Mouse (Mus musculus) NIH3T3 (cell line): ENCODE measurements around the gene Rnase13.

ENCODE experiments used
- DNase-seq: peaks from one replicate; pipeline ENCODE4 v3.0.0-alpha.2; 2012; ENCODE audit warnings: low read depth

Rnase13 gene

DNA sequence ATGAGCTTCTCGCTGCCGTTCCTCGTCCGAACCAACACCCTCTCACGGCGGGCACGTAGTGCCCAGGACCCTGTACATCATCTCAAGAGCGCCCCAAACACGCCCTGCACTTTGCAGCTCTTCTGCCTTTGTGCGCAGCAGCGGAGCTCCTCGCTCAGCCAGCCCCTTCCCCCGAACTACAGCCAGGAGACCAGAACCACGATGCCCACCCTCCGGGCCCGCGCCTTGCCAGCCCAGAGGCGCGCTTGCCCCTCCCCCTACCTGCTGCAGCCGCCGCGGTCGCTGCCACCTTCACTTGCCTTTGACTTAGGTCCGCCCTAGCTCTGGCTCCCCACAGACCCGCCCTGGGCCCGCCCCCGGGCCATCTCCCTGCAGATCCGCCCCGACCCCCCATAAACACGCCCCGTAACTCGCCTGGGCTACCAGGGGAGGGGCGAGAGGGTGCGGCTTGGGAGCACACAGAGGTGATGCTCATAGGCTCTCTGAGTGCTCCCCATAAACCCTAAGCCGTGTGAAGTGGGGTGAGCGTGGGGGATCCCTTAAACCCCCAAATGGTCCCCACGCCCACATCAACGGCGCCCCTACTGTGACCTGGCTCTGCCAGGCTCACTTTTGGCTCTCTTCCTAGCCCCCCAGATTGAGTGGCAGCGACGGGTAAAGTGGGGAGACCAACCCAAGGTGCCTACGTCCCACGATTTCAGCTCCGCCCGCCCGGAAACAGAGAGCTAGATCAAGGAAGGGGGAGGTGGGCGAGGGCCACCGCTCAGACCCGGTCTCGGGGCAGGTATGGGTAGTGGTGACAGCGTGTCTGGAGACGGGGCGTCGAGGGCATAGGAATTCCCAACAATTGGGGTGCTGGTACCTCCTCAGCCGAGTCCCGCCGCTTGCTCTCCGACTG is 9.3 kb downstream of the Rnase13 start:
- no peak for DNase-seq

DNA sequence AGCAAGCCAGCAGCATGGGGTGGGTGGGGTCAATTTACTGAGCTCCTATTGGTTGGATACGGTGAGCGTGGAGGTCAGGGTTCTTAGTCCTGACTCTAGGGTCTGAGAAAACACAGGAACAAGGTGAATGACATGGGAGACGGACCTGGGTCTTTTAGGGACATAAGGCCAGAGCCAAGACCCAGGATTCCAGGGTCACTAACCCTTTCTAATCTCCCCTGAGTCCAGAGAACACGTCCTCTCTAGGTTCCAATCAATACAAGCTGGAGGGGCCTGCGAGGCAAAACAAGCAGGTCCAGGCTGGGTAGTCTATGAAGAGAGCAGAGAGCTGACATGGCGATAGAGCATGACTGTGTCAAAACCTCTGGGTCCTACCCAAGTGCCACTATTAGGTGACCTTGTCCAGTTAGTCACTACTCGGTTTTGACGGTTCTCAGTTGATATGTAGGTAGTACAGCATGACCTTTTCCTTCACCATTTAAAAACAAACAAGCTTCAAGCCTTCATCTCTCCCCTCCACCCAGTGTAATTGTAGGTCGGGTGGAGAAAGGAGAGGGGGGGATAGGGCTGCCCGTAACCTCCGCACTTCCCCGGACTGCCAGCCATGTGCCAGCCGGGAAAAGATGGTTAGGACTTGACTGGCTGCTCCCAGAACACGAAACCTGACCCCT is 10.0 kb downstream of the Rnase13 start:
- no peak for DNase-seq

DNA sequence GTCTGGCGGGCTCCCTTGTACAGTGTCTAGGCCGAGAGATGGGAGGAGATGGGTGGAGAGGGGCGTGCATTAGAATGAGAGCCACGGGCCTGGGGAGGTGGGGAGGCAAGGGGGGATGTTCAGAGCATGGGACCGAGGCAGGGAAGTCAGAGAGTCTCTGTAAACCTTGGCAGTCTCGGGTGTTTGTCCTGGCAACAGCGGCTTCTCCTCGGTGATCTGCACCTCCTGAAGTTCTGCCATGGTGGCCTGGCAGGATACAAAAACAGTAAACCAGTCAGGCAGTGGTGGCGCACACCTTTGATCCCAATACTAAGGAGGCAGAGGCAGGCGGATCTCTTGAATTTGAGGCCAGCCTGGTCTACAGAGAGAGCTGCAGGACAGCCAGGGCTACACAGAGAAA is 11.3 kb downstream of the Rnase13 start:
- DNase-seq, result no peak

DNA sequence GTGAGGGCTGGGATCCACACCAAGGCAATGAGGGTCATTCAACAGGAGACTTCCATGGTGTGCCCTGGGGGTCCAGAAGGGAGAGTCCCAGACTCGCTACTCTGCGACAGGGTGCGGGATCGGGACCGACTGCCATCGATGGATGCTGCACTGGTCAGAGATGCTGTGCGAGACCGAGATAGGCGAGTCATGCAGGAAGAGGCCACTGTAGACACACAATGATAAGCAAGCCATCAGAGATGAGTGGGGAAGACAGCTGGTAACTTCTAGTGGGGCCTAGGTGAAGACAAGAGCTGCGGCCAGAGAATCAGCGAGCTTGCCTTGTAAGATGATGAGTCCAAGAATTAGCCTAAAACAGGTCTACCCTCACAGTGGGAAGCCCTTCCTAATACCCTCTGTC is 16.5 kb downstream of the Rnase13 start:
- DNase-seq, result no peak

DNA sequence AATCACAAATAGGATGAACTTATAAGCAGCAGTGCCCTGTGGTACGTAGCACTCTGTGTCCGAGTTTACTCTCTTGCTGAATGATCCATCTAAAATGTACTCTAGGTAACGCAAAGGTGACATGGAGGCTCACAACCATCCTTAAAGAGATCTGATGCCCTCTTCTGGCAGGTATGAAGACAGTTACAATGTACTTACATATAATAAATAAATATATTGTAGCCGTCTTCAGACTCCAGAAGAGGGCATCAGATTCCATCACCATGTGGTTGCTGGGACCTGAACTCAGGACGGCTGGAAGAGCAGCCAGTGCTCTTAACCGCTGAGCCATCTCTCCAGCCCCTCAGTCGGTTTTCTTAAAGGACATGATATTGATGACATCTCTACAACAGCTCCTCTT is 17.9 kb downstream of the Rnase13 start:
- DNase-seq, result peak; percentile 11

DNA sequence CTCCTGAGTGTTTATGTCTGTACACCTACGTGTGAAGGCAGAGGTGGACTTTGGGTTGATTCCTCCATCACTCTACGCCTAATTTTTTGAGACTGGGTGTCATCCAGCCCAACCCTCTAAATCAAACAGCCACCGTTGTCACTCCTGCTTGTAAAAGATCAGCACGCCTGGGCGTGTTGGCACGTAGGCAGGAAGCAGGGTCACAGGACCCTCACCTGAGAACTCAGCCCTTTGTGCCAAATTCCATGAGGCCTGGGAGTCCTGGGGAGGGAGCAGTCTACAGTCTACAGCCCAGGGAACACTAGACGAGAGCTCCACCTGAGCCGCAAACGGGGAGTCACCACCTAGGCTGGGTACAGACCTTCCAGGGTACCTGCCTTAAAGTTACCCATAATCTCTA is 18.8 kb downstream of the Rnase13 start:
- no peak for DNase-seq

DNA sequence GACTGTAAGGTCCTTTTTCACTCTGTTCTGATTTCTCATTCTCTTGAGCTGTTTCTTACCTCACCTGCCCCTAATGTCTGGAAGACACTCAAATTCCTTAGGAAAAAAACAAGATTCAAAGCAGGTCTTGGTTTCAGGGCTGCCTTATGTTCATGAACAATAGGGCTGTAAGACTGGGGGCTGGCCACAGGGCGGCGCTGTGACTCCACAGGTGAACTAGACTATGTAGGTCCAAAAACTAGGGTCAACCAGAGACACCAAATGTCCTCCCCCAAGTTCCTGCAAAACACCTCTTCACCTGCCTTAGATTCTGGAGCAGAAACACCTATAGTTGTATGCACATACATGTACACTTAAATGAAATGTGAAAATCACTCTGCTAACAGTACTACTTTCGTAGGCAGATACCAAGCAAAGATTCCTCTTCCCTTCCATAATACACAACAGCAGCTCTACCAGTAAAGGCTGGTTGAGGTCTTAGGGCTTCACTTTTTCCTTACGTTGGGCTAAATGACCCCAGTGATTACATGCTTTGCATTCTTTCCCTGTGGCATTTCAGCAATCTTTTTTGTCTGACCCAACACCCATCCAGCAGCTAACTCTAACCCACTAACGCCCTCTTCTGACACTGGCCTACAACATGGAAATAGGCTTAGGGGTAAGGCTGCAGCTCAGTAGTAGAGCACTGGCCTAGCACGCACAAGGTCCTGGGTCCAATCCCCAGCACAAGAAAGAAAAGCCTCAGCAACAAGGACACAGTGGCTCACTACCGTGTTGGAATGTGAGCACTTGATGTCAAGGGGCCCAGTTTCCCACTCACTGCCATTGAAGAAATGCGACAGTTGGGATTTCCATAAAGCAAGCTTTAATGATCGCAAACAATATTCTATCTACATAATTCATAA is 19.5 kb downstream of the Rnase13 start:
- DNase-seq, result peak; percentile 77

DNA sequence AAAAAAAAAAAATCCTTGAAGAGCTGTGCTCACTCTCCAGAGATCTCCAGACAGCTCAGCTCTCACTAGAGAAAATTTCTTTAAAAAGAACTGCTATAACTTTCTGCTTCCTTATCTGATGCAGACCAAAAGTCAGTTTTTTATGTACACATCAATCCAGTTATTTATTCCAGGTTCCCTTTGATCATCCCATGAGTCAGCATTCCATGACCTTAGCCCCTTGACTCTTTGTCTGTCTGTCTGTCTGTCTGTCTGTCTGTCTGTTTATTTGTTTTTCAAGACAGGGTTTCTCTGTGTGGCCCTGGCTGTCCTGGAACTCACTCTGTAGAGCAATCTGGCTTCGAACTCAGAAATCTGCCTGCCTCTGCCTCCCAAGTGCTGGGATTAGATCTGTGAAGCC is 23.2 kb downstream of the Rnase13 start:
- DNase-seq, result no peak

DNA sequence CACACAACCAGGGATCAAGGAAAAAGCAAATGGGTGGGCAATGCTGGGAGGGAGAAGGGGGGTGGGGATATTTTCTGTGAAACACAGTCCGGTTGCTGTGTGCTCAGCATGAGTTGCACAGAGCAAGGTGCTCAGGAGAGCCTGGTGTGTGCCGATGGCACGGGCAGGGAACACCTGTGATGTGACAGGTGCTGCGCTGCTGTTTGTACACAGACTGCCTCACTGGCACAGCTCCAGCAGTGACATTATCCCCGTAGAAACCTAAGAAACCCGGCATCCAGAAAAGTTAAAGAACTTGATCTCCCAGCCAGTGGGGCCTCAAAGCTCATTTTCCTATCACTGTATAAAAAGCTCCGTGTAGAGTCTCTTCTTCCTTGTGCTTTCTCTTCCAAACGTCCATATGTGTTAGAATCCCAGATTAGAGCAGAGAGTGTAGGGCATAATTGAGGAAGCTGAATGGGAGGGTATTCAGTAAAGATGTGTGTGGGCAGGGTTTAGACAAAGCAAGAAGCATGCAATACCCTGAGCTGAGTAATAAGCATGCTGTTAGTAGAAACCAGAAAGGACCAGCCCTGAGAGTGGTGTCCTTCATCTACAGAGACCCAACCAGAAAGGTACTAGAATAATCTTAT is 25.9 kb downstream of the Rnase13 start:
- no peak for DNase-seq

DNA sequence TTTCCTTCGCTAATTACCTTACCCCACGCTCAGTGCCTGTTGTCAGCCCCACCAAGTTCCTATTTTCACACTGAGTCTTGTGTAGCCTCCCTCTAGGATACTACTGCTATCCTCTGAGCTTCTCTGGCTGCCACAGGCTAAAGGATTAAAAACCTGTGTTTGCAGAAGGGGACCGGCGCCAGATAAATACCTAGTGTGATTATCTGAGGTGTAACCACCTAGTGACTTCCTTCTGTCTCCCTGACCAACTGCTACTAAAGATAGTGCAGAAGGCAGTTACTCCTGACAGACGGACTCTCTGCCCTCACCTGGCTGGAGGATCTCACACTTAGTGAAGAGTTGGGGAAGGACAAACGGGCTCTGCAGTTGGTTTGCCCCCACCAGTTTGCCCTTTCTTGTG is 26.6 kb downstream of the Rnase13 start:
- DNase-seq, result no peak

DNA sequence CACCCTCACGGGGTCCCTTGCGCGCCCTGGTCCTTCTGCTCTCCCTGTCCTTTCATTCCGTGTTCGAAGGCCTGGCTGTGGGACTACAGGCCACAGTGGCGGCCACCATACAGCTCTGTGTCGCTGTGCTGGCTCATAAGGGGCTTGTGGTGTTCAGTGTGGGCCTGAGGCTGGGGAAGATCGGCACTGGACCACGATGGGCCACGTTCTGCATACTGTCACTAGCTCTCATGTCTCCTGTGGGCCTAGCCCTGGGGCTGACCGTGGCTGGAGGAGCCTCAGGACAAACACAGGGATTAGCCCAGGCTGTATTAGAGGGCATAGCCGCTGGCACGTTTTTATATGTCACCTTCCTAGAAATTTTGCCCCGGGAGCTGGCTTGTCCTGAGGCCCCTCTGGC is 27.5 kb downstream of the Rnase13 start:
- DNase-seq, result no peak

DNA sequence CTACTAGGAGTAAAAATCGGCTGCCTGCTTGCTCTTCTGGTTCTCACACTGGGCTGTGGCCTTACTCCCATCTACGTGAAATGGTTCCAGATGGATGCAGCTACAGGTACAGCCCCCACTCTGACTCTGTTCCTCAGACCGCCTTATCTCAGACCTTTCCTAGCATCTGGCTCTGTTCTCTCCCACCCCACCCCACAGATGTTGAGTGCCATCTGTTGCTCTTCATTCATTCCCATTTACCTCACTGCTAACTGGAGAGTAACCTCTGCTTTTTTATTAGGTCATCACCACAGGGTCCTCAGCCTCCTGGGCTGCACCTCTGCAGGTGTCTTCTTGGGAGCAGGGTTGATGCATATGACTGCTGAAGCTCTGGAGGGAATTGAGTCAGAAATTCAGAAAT is 28.8 kb downstream of the Rnase13 start:
- DNase-seq, result no peak

DNA sequence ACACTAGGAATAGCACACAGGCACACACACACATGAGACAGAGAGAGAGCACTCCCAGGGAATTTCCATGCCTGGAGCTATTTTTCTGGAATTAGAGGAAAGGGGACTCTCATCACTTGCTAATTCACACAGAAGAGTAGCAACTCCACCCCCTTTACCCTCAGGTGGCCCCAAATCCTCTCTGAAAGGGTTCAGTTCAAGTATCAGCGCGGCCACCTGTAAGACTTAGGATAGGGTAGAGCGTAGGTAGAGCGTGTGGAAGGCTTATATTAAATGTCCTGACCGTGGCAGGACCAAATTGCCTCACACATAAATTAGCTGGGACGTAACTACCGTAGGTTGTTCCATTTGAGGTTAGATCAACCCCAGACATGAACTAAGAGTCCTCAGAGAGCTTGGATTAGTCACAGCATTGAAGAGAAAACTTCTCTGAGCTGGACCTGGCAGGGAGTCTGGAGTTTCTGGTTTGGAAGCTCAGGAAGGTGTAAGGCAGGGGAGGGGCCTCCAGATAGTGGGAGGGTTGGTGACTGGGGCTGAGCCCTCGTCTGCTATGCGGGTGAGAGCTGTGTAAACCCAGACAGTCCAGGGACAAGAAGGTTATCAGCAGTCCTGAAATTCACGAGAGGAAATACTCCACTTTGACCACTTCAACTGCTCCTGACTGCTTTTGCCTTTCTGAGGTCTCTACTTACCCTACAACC is 29.3 kb downstream of the Rnase13 start:
- DNase-seq, result no peak

DNA sequence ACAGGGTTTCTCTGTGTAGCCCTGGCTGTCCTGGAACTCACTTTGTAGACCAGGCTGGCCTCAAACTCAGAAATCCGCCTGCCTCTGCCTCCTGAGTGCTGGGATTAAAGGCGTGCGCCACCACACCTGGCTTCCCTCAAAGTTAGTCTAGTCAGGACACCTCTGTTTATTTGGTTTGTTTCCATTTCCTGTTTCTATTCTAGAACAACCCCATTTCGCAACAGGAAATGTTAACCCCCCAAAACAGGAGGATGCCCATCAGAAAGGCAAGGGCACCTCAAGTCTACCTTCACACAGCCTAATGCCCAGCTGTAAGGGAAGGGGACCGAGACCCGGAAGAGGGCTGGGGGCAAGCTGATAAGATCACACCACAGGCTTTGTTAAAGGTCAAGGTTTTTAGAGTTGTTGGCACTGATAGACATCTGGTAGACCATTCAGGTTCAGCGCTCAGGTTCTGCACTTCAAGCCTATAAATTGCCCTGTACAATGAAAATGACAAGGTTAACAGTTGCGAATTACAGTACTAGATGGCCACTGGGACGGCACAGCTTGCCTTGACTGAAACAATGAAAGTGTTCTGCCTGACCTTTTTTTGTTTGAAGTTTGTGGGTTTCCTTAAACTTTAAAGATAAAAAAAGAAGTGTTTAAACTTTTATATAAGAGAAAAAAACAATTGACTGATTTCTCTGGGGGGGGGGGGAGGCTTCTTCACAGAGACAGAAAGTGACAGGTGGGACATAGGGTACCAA is 30.2 kb downstream of the Rnase13 start, which contains the start of gene Slc39a2:
Slc39a2 (plus strand) TSS at position 699 of the 749 bp plus-strand sequence.
- no peak for DNase-seq

DNA sequence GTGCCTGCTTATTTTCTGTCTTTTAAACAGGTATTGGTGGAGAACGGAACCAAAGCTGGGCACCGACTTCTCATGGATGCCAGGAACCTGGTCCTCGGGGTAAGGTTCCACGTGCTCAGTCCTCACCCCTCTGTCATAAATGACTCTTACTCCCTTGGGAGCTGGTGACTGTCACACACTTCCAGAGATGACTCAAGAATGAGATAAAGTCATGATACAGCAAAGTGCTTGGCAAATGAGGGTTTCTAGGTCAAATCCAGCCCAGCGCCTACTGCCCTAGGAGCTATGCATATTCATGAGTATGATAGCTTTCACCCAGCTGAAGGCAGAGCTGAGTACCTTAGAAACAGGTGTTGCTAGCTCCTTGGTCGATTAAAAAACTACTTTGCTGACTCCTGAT is 32.7 kb downstream of the Rnase13 start:
- no peak for DNase-seq

DNA sequence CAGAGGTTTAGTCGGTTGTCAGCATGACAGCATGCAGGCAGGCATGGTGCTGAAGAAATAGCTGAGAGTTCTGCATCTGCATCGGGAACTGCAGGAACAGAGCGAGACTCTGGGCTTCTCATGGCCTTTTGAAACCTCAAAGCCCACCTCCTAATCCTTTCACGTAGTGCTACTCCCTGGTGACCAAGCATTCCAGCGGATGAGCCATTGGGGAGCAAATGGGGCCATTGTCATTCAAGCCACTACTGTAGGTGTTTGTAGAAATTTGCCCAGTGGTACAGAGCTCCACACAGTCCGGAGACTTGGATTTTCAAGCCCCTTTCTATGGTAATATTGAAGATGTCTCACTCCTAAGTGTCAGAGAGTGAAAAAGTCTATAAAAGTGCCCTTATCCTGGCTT is 36.5 kb downstream of the Rnase13 start:
- no peak for DNase-seq

DNA sequence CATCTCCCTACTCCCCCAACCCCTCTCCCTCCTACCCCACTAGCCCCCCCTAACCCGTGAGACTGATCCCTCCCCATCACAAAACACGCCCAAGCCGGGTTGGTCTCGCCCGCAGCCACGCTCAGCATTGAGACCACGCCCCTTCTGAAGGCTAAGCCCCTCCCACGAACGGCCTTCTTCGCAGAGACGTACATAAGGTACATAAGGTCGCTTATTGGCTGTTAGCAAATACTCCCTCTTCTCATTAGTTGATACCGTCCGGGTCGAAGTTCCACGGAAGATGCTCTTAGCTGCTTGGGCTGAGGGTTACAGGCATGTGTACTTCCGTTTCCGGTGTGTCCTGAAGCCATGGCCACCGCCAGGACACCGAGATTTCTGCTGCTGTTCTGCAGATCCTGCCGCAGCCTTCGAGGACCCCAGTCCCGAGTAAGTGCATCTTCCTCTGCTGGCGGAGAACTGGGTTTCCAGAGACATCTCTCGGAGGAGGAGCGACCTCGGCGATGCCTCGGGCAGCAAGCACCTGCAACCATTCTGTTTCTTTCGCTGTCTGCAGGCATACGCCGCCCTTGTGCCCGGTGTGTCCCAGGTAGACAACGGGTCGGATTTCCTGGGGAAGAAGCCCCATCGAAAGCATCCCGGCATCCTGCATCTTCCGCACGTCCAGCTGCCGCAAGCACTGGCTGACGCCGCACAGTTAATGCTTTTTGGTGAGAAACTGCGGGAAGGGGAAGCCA is 37.8 kb downstream of the Rnase13 start, which contains the start of gene Mettl17:
Mettl17 (plus strand) TSS at position 245 of the 734 bp plus-strand sequence.
- DNase-seq, result peak; percentile 95

DNA sequence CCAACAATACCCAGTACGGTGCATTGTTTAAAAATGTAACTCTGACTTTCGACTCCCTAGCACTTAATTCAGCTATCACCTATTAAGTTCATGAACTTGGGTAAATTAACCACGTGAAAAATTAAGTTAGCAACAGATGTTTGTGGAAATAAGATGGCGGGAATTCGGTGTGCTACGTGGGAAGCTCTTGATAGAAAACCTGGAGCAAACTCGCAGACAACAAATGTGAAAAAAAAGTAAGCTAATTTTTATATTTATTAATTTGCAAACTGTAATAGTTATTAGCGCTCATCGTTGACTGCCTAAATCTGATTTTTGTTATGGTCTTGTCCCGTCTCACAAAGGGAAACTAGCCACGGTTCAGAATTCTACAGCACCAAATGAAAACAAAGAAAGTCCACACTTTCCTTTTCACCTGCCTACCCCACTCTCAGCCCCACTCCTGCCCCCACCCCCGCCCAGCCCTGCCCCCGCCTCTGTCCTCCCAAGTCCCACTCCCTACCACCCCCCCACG is 38.5 kb downstream of the Rnase13 start:
- peak; percentile 33 for DNase-seq

DNA sequence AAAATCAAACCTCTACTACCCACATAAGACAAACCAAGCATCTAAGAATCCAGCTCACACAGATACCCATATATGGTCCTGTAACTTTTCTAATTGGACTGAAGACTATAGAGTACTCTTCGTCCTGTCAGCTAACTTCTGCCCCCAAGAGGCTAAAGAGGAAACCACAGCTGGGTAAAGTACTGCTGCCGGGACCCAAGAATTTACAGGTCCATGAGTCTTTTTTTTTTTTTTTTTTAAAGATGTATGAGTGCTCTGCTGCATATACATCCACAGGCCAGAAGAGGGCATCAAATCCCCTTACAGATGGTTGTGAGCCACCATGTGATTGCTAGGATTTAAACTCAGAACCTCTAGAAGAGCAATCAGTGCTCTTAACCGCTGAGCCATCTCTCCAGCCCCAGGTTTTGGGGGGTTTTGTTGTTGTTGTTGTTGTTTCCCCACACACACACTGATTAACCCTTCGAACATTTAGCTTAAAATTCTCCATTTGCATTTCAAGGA is 39.0 kb downstream of the Rnase13 start:
- DNase-seq, result peak; percentile 87
